Mouse (Mus musculus): Measurements from ENCODE around the gene Sectm1b.

DNA sequence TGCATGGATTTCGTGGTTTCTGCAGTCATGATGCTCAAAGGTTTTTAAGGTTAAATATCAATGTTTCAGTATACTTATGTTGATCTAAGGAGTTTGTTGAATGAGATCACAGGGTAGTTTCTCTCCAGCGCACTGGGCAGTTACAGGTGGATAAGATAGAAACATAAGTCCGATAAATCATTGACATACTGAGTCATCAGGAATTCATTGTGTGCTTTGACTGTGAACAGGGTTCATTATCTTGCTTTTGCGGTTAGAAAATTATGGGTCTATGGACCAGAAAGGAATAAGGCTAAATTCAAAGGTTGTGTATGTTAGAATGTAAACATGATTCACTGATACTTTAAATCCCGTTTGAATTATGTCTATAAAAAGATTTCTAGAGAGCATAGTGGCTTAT lies 21.8 kb upstream of the Sectm1b start:
- TF ChIP-seq MAFK (IDR thresholded peaks at IDR 0.05; ENCODE audit: insufficient read depth, low read depth, low read length) (no peak), CHD2 (IDR thresholded peaks at IDR 0.05; ENCODE audit: low read depth, low read length) (no peak), HCFC1 (IDR thresholded peaks at IDR 0.05; ENCODE audit: borderline replicate concordance, insufficient read depth, low read length) (no peak)
